Comparison of ENCODE assay signal across 9 mouse cellular contexts in the genomic region with DNA sequence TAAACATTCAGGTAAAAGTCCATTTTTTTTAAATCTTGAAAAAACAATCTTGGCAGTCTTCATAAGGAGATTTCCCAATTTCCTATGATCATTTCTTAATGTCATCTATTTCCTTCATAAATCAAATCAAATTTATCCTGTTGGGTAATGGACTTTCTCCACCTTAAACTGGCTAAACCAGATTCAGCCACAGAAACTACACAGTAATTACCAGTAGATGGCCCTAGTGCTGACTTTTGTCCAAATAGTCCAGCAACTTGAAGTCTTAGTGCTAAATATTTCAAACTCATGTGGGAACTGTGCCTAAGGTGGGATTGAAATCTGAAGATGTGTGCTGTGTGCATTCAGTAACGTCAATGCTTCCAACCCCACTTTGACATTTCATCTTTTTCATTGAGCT. TPM values are rescaled to one million over a fixed set of nuclear protein-coding genes. Genes with fewer than 3 reads are reported as not detected.
DNase-seq lines count a peak whose midpoint lies in the region; ATAC-seq and TF ChIP-seq lines count a peak whose summit lies in the region.
"Had no signal": no experiment of that assay in that cellular context is flagged by ENCODE, and none has a peak within 500 bp of the region (broad histone marks: within the 10 kb centered on the region; RNA-seq: fewer than 3 reads in every experiment).

No protein-coding gene starts in this region.

- H3K4me2 ChIP-seq in intestine, postnatal 0 days (replicated peaks; ENCODE audit: low read depth), result no peak overlapping the region
- no peak overlapping the region for H3K4me2 ChIP-seq in forebrain, embryonic 12.5 days
- H3K4me2 ChIP-seq: stomach, embryonic 15.5 days had no signal

- 36% methylated on average over 1 of the region's 1 CpGs for WGBS in intestine, postnatal 0 days
- 46% methylated on average over 1 of the region's 1 CpGs for WGBS in forebrain, embryonic 12.5 days

- no peak; the same call in 1 of the 2 replicates for ATAC-seq in intestine, postnatal 0 days
- ATAC-seq in forebrain, embryonic 12.5 days (ENCODE audit: low FRiP score), result no peak

- H3K36me3 ChIP-seq in E14TG2a.4 (ENCODE audit: insufficient read depth, low read length), result peaks cover 43% of the 10 kb centered on the region
- H3K36me3 ChIP-seq in intestine, postnatal 0 days (ENCODE audit: control insufficient read depth, insufficient read depth), result peaks cover 14% of the 10 kb centered on the region; the same call in 1 of the 2 replicates
- no peaks in the 10 kb centered on the region for H3K36me3 ChIP-seq in forebrain, embryonic 12.5 days (replicated peaks)
- H3K36me3 ChIP-seq: stomach, embryonic 15.5 days had no signal

- peak; percentile 29 for TF ChIP-seq CTCF in E14TG2a.4 (conservative IDR thresholded peaks at IDR 0.05; ENCODE audit: low read length)
- peak; percentile 71 for TF ChIP-seq CTCF in intestine, postnatal 0 days (IDR thresholded peaks at IDR 0.05; ENCODE audit: low read depth)

- peak; percentile 47 to 60 for DNase-seq in heart, postnatal 10 days
- DNase-seq in heart, postnatal 36 days, result no peak
- DNase-seq in 416B (ENCODE audit: low read depth), result peak; percentile 72
- DNase-seq in spleen, postnatal 10 days (ENCODE audit: low spot score in 2 of 2), result no peak
- DNase-seq in gastrocnemius, postnatal 14 days, result no peak

- no peaks in the 10 kb centered on the region for H3K27me3 ChIP-seq in E14TG2a.4 (ENCODE audit: insufficient read depth, low read length)
- H3K27me3 ChIP-seq in intestine, postnatal 0 days (replicated peaks; ENCODE audit: control insufficient read depth, insufficient read depth, low read length), result no peaks in the 10 kb centered on the region
- no peaks in the 10 kb centered on the region for H3K27me3 ChIP-seq in forebrain, embryonic 12.5 days
- H3K27me3 ChIP-seq: stomach, embryonic 15.5 days had no signal

- no peak overlapping the region for H3K9ac ChIP-seq in intestine, postnatal 0 days (ENCODE audit: low read depth, low read length)
- H3K9ac ChIP-seq in forebrain, embryonic 12.5 days, result no peak overlapping the region
- H3K9ac ChIP-seq: stomach, embryonic 15.5 days had no signal

- H3K4me3 ChIP-seq in E14TG2a.4 (replicated peaks; ENCODE audit: low read length), result no peak overlapping the region
- H3K4me3 ChIP-seq in intestine, postnatal 0 days (ENCODE audit: low read depth, low read length), result no peak overlapping the region
- H3K4me3 ChIP-seq in forebrain, embryonic 12.5 days (replicated peaks), result no peak overlapping the region
- H3K4me3 ChIP-seq: stomach, embryonic 15.5 days had no signal

- intact Hi-C loops in heart, postnatal 10 days (cut with DNase I), result loop anchor here (1.0 to 10.0 kb wide), 4 partner anchors 86 to 531 kb away; no protein-coding TSS in a partner anchor
- intact Hi-C loops in heart, postnatal 36 days (cut with DNase I), result loop anchor here (1.0 kb wide), 1 partner anchor 131 kb away; no protein-coding TSS in a partner anchor
- intact Hi-C loops in gastrocnemius, postnatal 14 days (cut with DNase I; ENCODE audit: low total_unique reads), result no loop called here

- no peak overlapping the region for H3K27ac ChIP-seq in intestine, postnatal 0 days (ENCODE audit: low read depth, low read length)
- H3K27ac ChIP-seq in forebrain, embryonic 12.5 days, result no peak overlapping the region
- H3K27ac ChIP-seq: stomach, embryonic 15.5 days had no signal

- H3K9me3 ChIP-seq in E14TG2a.4 (ENCODE audit: low read length), result no peaks in the 10 kb centered on the region
- H3K9me3 ChIP-seq in intestine, postnatal 0 days (ENCODE audit: control insufficient read depth), result no peaks in the 10 kb centered on the region
- H3K9me3 ChIP-seq in forebrain, embryonic 12.5 days, result no peaks in the 10 kb centered on the region
- H3K9me3 ChIP-seq: stomach, embryonic 15.5 days had no signal

- H3K4me1 ChIP-seq in E14TG2a.4 (replicated peaks; ENCODE audit: low read depth, low read length), result no peaks in the 10 kb centered on the region
- H3K4me1 ChIP-seq in intestine, postnatal 0 days (replicated peaks; ENCODE audit: control insufficient read depth, insufficient read depth, low read length), result no peaks in the 10 kb centered on the region
- H3K4me1 ChIP-seq in forebrain, embryonic 12.5 days, result no peaks in the 10 kb centered on the region
- H3K4me1 ChIP-seq: stomach, embryonic 15.5 days had no signal

RNA-seq across cellular contexts. Expression of gene Nabp1, which starts 11.8 kb away (rescaled TPM):
- 10 to 100 TPM; 33.1 to 36.1 TPM for total RNA-seq in heart, postnatal 10 days (2021)
- 10 to 100 TPM; 42.7 to 50.3 TPM for total RNA-seq in heart, postnatal 36 days (2021)
- polyA plus RNA-seq in intestine, postnatal 0 days (2015; fragmentation: Nextera tagmentation; extraction: Ambion mirVana), result 14.9 and 15.7 TPM in 2 replicates
- polyA plus RNA-seq in forebrain, embryonic 12.5 days (2016; fragmentation: Nextera tagmentation; extraction: Ambion mirVana), result 6.5 and 7.7 TPM in 2 replicates
- 10 to 100 TPM; 15.1 to 15.5 TPM for total RNA-seq in gastrocnemius, postnatal 14 days (2021)

Comparison
In these comparisons a context has a peak if more than half of its experiments do, and no peak if none do; other contexts are left out.
1. DNase-seq: peak in heart, postnatal 10 days (2 of 2) and 416B (single experiment); none in heart, postnatal 36 days (0 of 2), spleen, postnatal 10 days (0 of 2) and gastrocnemius, postnatal 14 days (single experiment).